Mouse (Mus musculus) thymus, adult 2 months (tissue): ENCODE results near the gene Gpr84.

ENCODE experiments used
- CTCF ChIP-seq: fragments of 200-500 bp; IDR thresholded peaks from 2 replicates; pipeline ENCODE4 v1.5.1; 2012; ENCODE audit warnings: mild to moderate bottlenecking, control low read depth, low read length, moderate library complexity, borderline replicate concordance; ENCODE audit not compliant: control insufficient read depth, poor library complexity, insufficient read depth; ENCODE audit errors: extremely low read depth
- POLR2A ChIP-seq: fragments of 200-500 bp; IDR thresholded peaks from 2 replicates; pipeline ENCODE4 v1.6.1; 2012; ENCODE audit warnings: mild to moderate bottlenecking, low read length, control low read depth, moderate library complexity; ENCODE audit not compliant: control insufficient read depth, poor library complexity, insufficient read depth; ENCODE audit errors: extremely low read depth

GRCm38 (mm10) chr15:103301046-103301445 lies 9.4 kb downstream of the Gpr84 start:
- TF ChIP-seq CTCF (no peak), POLR2A (no peak)
